Mouse (Mus musculus) megakaryocyte, embryonic 14.5 days (primary cell): ENCODE measurements around the gene Cpt1a. TPM values are rescaled to one million over a fixed set of nuclear protein-coding genes. Genes with fewer than 3 reads are reported as not detected.
A peak's percentile ranks its signal among the peaks of the same experiment; 100 is the strongest.

Experiments
- H3K27me3 ChIP-seq: replicated peaks from 2 replicates; pipeline ENCODE3; 2012; ENCODE audit warnings: inconsistent platforms
- H3K36me3 ChIP-seq: replicated peaks from 2 replicates; pipeline ENCODE3; 2012; ENCODE audit warnings: low read length, inconsistent platforms, mixed read lengths
- H3K4me1 ChIP-seq: 2 replicates; pipeline ENCODE4 v1.6.1; 2012; ENCODE audit warnings: inconsistent platforms
- H3K4me3 ChIP-seq: replicated peaks from 2 replicates; pipeline ENCODE3; 2012; ENCODE audit warnings: moderate library complexity, mild to moderate bottlenecking, inconsistent platforms
- H3K9me3 ChIP-seq: 2 replicates; pipeline ENCODE4 v1.6.1; 2012; ENCODE audit warnings: inconsistent platforms
- FLI1 ChIP-seq: IDR thresholded peaks from 2 replicates; pipeline ENCODE4 v1.6.1; 2012; ENCODE audit warnings: low read length, inconsistent platforms, mixed read lengths
- GATA1 ChIP-seq: IDR thresholded peaks from 3 replicates; pipeline ENCODE4 v1.6.1; 2012; ENCODE audit warnings: mixed read lengths, low read length, inconsistent platforms, borderline replicate concordance
- polyA plus RNA-seq: library from polyadenylated mRNA; stranded (reverse); fragments of >175 nt; gene quantifications from 2 replicates; pipeline ENCODE4 v1.2.3, GENCODE M21; 2012; ENCODE audit warnings: low replicate concordance; ENCODE audit not compliant: insufficient read depth

Cpt1a gene
- polyA plus RNA-seq, 1 experiment, result 6.7 TPM

DNA sequence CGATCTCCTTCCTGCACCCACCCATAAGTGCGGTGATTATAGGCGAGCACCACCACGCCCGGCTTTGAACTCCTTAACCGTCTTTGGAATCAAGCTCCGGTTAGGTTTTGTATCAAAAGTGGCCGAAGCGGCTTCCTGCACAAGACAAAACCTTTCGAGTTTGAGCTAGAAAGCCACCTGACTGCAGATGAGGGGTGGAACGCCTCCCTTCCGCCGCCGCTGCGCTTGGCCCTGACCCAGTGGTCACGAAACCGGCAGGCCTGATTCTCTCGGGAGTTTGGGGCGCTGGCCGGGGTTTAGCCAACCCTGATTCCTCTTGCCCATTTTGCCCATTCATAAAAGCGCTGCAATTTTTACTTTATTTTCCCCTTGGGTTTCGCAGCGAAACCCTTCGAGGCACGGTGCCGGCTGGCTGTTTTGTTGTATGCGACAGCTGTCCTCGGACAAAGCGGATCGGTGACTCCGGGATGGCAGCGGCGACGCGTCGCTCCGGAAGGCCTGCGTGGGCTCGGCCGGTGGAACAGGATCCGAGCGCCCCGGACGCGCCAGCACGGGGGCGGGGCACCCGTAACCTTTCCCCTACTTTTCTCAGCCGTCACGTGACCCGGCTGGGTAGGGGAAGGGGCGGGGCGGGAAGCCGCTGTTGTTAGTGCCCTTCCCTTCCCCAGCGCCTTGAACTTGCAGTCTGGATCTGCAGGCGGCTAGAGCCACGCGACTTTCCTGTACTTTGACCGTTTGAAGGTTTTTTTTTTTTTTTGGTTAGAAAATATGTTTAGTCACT is 3.0 kb downstream of the Cpt1a start:
- H3K4me1 ChIP-seq, result peaks cover 77% of the 10 kb centered on the region
- no peaks in the 10 kb centered on the region for H3K9me3 ChIP-seq
- H3K4me3 ChIP-seq, result peak overlapping the region; percentile 97
- no peaks in the 10 kb centered on the region for H3K27me3 ChIP-seq
- TF ChIP-seq GATA1 (no peak), FLI1 (0 out of 2 replicates have a peak, but pooled peaks have one; percentile 19)
- peaks cover 6% of the 10 kb centered on the region for H3K36me3 ChIP-seq

DNA sequence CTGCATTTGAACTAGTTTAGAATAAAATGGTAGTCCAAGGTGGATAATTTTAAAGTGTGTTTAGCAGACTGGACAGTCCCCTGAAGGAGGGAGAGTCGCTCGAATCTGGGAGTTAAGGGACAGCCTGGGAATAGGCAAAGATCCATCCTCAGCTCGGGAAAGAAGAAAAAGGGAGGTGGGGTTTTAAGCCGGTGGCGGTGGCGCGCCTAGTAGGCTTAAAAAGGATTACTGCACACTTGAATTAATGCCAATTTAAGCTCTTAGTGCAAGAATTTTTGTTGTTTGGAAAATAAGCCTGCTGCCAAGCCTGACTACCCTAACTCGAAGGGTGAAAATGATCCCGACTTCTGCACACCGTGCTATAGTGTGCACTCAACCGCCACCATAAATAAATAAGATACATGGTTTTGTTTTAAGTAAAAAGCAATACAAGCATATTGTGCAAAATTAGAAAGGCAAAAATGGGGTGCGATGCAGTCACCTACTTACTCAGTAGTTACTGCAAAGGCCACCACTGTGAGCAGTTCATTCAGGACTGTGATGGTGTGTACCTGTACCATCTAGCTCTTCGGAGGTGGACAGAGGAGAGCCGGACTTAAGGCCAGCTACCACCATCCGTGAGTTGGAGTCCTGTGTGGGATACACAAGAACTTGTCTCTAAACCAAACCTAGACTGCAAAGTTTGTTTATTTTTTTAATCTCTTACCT is 3.8 kb downstream of the Cpt1a start:
- Histone ChIP-seq H3K4me3 (peak overlapping the region; percentile 97), H3K9me3 (no peaks in the 10 kb centered on the region), H3K4me1 (peaks cover 77% of the 10 kb centered on the region), H3K36me3 (peaks cover 6% of the 10 kb centered on the region), H3K27me3 (no peaks in the 10 kb centered on the region)
- TF ChIP-seq GATA1, result no peak
- TF ChIP-seq FLI1, result no peak

DNA sequence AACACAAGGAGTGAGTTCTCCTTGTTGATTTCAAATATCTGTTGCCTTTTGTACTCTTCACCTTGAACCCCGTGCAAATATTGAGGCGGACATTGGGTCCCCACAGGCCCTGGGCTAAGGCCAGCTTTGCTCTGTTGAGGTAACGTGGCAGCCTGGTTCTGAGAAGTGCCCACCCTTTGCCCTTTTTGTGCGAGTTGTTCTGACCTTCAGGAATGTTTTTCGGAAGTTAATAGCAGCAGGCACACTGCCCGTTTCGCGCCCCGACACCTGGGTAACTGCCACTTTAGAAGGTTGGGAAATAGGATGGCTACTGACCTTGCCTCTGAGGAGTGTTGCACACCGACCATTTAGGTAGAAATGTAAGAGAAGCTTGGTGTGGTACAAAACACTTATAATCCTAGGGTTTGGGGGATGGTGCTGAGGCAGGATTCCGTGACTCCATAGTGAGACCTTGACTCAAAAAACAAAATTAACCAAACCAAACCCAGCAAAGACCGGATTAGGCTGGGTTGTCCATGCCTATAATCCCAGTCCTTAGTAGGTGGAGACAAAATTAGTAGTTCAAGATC is 4.4 kb downstream of the Cpt1a start:
- peaks cover 6% of the 10 kb centered on the region for H3K36me3 ChIP-seq
- peaks cover 74% of the 10 kb centered on the region for H3K4me1 ChIP-seq
- no peak for TF ChIP-seq GATA1
- no peak for TF ChIP-seq FLI1
- no peaks in the 10 kb centered on the region for H3K9me3 ChIP-seq
- no peaks in the 10 kb centered on the region for H3K27me3 ChIP-seq
- peak overlapping the region; percentile 38 for H3K4me3 ChIP-seq

DNA sequence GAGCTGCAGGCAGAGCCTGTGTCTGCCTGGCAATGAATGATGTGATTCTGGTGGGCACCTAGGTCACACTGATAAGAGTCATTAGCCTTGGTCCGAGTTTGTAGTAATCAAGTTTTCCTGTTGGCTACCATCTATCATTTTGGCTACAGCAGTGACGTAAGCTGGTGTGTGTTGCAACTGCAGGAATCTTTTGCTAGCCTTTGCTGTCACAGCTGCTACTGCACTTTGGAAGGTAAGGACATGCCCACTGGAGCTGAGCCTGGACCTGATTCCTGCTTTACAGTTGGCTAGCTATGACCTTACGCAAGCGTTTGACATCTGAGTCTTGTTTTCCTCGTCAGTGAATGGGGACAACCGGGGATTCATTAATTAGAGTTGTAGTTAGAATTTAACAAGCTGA is 11.1 kb downstream of the Cpt1a start:
- no peak for TF ChIP-seq GATA1
- TF ChIP-seq FLI1, result no peak
- Histone ChIP-seq H3K36me3 (peaks cover 10% of the 10 kb centered on the region), H3K4me1 (peaks cover 89% of the 10 kb centered on the region), H3K9me3 (no peaks in the 10 kb centered on the region), H3K4me3 (no peak overlapping the region), H3K27me3 (no peaks in the 10 kb centered on the region)

DNA sequence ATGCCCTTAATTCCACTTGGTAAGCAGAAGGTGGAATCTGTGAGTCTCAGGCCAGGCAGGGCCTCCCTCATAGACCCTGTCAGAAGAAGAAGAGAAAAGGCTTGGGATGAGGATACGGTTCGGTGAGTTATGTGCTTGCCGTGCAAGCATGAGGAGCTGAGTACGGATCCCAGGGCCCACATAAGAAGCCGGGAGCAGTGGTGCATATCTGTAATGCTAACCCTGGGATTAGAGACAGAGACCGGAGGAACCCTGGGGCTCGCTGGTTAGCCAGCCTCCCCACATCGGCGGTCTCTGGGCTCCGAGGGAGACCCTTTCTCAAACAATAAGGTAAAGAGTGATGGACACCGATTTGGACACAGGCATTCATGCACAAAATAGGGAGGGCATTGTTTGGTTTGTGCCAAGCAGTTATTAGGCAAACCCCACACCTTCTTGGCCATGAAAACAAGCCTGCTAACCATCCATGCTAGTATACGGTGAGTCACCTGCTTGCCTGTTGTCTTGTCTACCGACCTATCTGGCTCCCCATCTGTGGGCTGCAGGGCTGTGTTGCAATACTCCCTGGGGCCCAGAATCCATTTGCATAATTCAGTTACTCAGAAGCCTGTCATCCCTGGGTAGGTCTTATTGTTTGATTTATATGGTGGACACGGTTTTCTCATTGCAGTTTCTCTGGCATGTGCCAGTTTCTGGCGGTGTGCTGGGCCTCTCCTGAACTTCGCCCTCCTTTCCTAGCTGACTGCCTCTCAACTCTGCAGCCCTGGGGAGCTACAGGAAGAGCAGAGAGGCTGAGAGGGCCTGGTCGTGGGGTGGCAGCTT is 11.8 kb downstream of the Cpt1a start:
- TF ChIP-seq GATA1 (no peak), FLI1 (no peak)
- no peaks in the 10 kb centered on the region for H3K9me3 ChIP-seq
- H3K4me3 ChIP-seq, result peak overlapping the region; percentile 26
- no peaks in the 10 kb centered on the region for H3K27me3 ChIP-seq
- peaks cover 89% of the 10 kb centered on the region for H3K4me1 ChIP-seq
- peaks cover 7% of the 10 kb centered on the region for H3K36me3 ChIP-seq

DNA sequence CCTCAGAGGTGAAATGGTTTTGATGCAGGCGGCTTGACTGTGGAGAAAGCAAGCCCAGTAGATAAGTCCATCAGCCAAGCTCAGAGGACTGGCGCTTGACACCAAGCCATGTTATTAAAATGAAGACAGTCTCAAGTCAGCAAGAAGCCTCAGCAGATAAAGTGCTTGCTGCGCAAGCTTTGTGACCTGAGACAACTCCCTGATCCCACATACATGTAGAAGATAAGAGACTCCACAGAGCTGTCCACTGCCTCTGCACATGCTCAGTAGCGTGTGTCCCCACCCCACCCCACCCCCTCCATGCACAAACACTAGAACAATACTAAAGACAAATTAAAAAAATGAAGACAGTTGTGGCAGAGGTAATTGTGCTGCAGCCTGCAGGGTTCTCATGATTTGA is 12.4 kb downstream of the Cpt1a start:
- TF ChIP-seq FLI1 (no peak), GATA1 (no peak)

DNA sequence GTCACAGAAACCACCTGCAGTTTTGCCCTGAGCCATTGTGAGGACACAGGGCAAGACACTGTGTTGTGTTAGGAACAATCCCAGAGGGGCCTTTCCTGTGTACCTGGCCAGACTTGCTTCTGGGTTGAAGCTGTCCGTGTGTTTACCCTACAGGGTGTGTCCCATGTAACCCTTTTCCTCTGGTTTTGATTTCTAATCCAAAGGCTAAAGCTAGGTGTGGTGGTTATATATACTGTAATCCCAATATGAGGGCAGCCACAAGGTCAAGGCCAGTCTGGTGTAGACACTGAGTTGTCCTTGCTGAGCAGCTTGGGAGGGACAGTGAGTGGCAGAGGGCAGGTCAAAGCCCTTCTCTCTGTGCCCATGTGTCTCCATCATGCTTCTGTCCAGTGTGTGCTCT is 13.8 kb downstream of the Cpt1a start:
- H3K4me3 ChIP-seq, result no peak overlapping the region
- TF ChIP-seq GATA1, result no peak
- peaks cover 6% of the 10 kb centered on the region; the same call in 1 of the 2 replicates for H3K9me3 ChIP-seq
- no peaks in the 10 kb centered on the region for H3K27me3 ChIP-seq
- peaks cover 23% of the 10 kb centered on the region for H3K36me3 ChIP-seq
- H3K4me1 ChIP-seq, result peaks cover 88% of the 10 kb centered on the region

More for the DNA sequence above, 12.4 kb downstream of the Cpt1a start:
- H3K9me3 ChIP-seq, result no peaks in the 10 kb centered on the region
- H3K27me3 ChIP-seq, result no peaks in the 10 kb centered on the region
- H3K4me1 ChIP-seq, result peaks cover 89% of the 10 kb centered on the region
- H3K4me3 ChIP-seq, result peak overlapping the region; percentile 26
- H3K36me3 ChIP-seq, result peaks cover 11% of the 10 kb centered on the region

DNA sequence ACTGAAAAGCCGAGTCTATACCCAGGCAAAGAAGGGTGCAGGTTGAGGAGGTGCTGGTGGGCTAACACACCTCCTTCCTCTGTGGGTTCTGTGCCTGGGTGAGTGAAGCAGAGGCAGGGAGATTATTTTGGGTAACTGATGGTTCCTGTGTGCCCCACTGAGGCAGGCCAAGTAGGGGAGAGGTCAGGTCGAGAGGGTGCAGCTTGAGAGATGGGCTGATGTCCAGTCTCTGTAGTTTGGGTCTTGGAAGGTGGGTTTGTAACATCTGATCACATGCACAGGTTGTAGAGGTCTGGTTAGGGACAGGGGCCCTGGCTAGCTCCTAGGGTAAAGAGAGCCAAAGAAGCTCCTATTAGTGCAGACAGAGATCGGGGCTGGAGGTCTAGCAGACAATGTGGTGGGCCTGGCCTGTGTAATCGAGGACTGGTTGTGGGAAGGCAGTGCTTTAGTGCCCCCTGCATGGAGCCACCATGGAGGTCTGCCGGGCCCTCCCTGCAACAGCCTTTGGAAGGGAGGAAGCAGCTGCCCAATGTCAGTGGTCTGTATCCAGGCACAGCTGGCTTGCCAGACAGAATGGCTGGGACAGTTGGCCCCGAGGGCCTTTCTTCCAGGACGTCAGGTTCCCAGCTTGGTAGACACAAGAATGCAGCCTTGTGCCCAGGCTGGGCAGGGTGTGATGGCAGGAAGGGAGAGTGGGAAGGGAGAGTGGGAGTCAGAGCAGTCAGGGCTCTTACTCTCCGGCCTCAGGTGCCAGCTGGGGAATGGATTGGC is 14.5 kb downstream of the Cpt1a start:
- peaks cover 6% of the 10 kb centered on the region; the same call in 1 of the 2 replicates for H3K9me3 ChIP-seq
- H3K36me3 ChIP-seq, result peaks cover 29% of the 10 kb centered on the region
- no peak for TF ChIP-seq FLI1
- TF ChIP-seq GATA1, result no peak
- no peak overlapping the region for H3K4me3 ChIP-seq
- H3K4me1 ChIP-seq, result peaks cover 91% of the 10 kb centered on the region
- no peaks in the 10 kb centered on the region for H3K27me3 ChIP-seq

DNA sequence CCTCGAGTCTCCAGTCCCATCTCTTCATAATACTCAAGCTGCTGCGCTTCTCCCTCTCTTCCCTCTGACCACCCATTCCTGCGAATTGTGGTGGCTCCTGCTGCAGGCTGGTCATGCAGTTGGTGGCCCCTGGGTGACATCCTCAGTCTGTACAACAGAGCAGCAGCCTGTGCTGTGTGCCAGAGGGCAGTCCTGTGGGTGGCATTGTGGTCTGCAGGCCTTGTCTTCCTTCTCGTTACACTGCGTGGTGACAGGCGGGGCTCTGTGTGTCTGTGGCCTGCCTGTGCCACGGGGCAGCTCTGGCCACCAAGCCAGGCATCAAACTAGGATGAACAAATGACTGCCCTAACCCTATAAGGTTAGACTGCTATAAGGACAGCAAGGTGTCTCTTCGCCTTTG is 17.1 kb downstream of the Cpt1a start:
- peaks cover 81% of the 10 kb centered on the region for H3K4me1 ChIP-seq

More for the DNA sequence above, 17.1 kb downstream of the Cpt1a start:
- TF ChIP-seq GATA1 (no peak), FLI1 (no peak)
- H3K9me3 ChIP-seq, result peaks cover 6% of the 10 kb centered on the region; the same call in 1 of the 2 replicates
- H3K36me3 ChIP-seq, result peaks cover 39% of the 10 kb centered on the region
- H3K4me3 ChIP-seq, result peak overlapping the region; percentile 39
- H3K27me3 ChIP-seq, result no peaks in the 10 kb centered on the region
